Mouse (Mus musculus) midbrain, embryonic 14.5 days (tissue): ENCODE data around the gene Oxct1. TPM values are rescaled to one million over a fixed set of nuclear protein-coding genes. Genes with fewer than 3 reads are reported as not detected.

Experiments
- ATAC-seq: fragments of 200-750 bp; cut with Nextera tagmentation; 2 replicates; pipeline ENCODE4 v1.8.0; 2017; ENCODE audit warnings: moderate number of reproducible peaks, moderate library complexity; ENCODE audit not compliant: low FRiP score, low TSS enrichment
- DNase-seq: peaks from one replicate; pipeline ENCODE4 v3.0.0-alpha.2; 2015
- H3K27ac ChIP-seq: fragments of 300-500 bp; sonication (generic); replicated peaks from 2 replicates; pipeline ENCODE4 v1.5.1; 2014; ENCODE audit warnings: mild to moderate bottlenecking, low read depth, low read length, moderate library complexity
- H3K27me3 ChIP-seq: fragments of 300-500 bp; sonication (generic); 2 replicates; pipeline ENCODE4 v1.6.1; 2014; ENCODE audit warnings: low read length, control low read depth, mixed read lengths; ENCODE audit not compliant: control insufficient read depth, insufficient read depth
- H3K36me3 ChIP-seq: fragments of 300-500 bp; sonication (generic); 2 replicates; pipeline ENCODE4 v1.6.1; 2014; ENCODE audit warnings: low read length, control low read depth; ENCODE audit not compliant: control insufficient read depth, insufficient read depth
- H3K4me1 ChIP-seq: fragments of 300-500 bp; sonication (generic); 2 replicates; pipeline ENCODE4 v1.6.1; 2014; ENCODE audit warnings: mild to moderate bottlenecking, antibody characterized with exemption, low read length, control low read depth; ENCODE audit not compliant: control insufficient read depth, insufficient read depth
- H3K4me2 ChIP-seq: fragments of 300-500 bp; sonication (generic); 2 replicates; pipeline ENCODE4 v1.6.1; 2014; ENCODE audit warnings: mild to moderate bottlenecking, low read length, moderate library complexity
- H3K4me3 ChIP-seq: fragments of 300-500 bp; sonication (generic); replicated peaks from 2 replicates; pipeline ENCODE4 v1.5.1; 2014; ENCODE audit warnings: low read depth, low read length
- H3K9ac ChIP-seq: fragments of 300-500 bp; sonication (generic); replicated peaks from 2 replicates; pipeline ENCODE4 v1.6.1; 2014; ENCODE audit warnings: mild to moderate bottlenecking, low read length, moderate library complexity
- H3K9me3 ChIP-seq: fragments of 300-500 bp; sonication (generic); 2 replicates; pipeline ENCODE4 v1.6.1; 2016; ENCODE audit warnings: low read length, control low read depth, mixed read lengths; ENCODE audit not compliant: control insufficient read depth
- WGBS: fragments of 180-500 bp; shearing (Covaris S2); extraction: QIAGEN DNeasy Blood & Tissue Kit; methylation state at CpG from one replicate; pipeline ENCODE4 v1.1.7; 2014; 5-methylcytosine and 5-hydroxymethylcytosine counted together
- polyA plus RNA-seq: library from polyadenylated mRNA; unstranded; fragments of >200 nt; fragmentation: Nextera tagmentation; extraction: Ambion mirVana; gene quantifications from 2 replicates; pipeline ENCODE4 v1.2.1, GENCODE M21; 2014

The Oxct1 gene
- polyA plus RNA-seq, 1 experiment from 2014 or later: 293 TPM

DNA sequence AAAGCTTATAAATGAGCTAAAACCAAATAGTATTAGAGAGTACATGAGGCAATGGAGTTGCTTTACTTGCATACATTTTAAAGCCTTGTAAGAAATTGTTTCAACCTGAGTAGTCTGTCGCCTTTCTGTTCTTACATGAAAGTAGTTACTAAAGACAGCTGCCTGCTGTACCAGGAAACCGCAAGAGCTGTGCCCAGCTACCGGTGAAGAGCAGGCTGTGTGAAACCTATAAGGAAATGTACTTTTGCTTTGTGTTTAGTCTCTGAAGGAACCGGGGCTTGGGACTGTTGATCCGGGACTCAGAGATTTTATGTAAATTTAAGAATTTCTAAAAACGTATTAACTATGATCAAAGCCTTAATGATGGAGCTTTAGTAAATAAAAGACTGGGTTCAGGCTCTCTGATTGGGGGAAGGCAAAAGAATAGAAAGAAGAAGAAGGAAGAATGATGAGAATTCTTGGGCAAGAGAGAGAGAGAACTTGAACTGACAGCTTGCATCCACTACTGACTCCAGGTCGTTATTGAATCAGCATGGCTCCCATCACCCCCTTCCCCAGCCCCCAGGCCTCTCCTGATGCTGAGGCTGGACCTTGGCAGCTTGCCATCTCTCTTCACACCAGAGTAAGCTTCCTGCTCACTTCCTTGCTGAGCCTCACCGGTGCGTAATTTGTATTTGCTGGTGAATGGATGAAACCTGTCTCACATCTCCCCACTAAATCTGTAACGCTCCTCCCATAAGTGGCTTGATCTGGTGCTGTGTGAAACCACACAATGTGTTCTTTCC lies 59.6 kb downstream of the Oxct1 start:
- H3K9me3 ChIP-seq: no peaks in the 10 kb centered on the region
- no peaks in the 10 kb centered on the region for H3K27me3 ChIP-seq
- H3K9ac ChIP-seq: no peak overlapping the region
- no peak overlapping the region for H3K27ac ChIP-seq
- H3K4me2 ChIP-seq: no peak overlapping the region
- H3K4me1 ChIP-seq: no peaks in the 10 kb centered on the region
- no peaks in the 10 kb centered on the region for H3K36me3 ChIP-seq
- DNase-seq (peak; percentile 8), ATAC-seq (no peak)
- no peak overlapping the region for H3K4me3 ChIP-seq
- 71% methylated on average over 10 of the region's 10 CpGs for WGBS

DNA sequence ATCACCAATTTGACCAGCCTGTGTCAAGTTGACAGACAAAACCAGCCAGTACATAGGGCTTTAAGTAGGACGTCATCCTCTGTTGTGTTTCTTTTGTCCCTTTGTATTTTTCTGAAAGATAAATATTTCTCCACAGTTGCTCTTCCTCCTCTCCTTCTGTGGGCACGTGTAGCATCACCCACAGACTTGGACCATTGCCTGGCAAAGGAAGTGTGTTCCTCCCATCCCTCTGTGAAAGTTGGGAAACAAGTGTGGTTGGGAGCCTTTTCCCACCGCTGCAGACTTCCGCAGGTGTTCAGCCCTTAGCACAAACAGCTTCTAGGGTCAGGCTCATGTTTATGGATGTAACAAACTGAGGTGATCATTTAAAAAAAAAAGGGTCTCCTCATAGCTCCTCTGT lies 61.3 kb downstream of the Oxct1 start:
- H3K4me2 ChIP-seq: no peak overlapping the region
- 75% methylated on average over 4 of the region's 4 CpGs for WGBS
- ATAC-seq (no peak), DNase-seq (no peak)
- no peak overlapping the region for H3K4me3 ChIP-seq
- no peak overlapping the region for H3K27ac ChIP-seq
- H3K36me3 ChIP-seq: 0 out of 2 replicates have a peak, but pooled peaks cover 4% of the 10 kb centered on the region
- no peak overlapping the region for H3K9ac ChIP-seq
- H3K27me3 ChIP-seq: no peaks in the 10 kb centered on the region
- H3K4me1 ChIP-seq: no peaks in the 10 kb centered on the region
- no peaks in the 10 kb centered on the region for H3K9me3 ChIP-seq

- no peak overlapping the region for H3K4me2 ChIP-seq
- no peaks in the 10 kb centered on the region for H3K27me3 ChIP-seq
- ATAC-seq (peak; percentile 43; the same call in 1 of the 2 replicates), DNase-seq (peak; percentile 12)
- H3K4me1 ChIP-seq: no peaks in the 10 kb centered on the region
- 38% methylated on average over 7 of the region's 7 CpGs for WGBS
- H3K27ac ChIP-seq: no peak overlapping the region
- peaks cover 8% of the 10 kb centered on the region; the same call in 1 of the 2 replicates for H3K36me3 ChIP-seq
- no peaks in the 10 kb centered on the region for H3K9me3 ChIP-seq
- no peak overlapping the region for H3K9ac ChIP-seq
- no peak overlapping the region for H3K4me3 ChIP-seq
Measured at GRCm38 (mm10) chr15:4087914-4088313, 61.7 kb downstream of the Oxct1 start.

- Histone ChIP-seq H3K27ac (no peak overlapping the region), H3K36me3 (peaks cover 13% of the 10 kb centered on the region; the same call in 1 of the 2 replicates), H3K4me3 (no peak overlapping the region), H3K27me3 (no peaks in the 10 kb centered on the region), H3K4me1 (no peaks in the 10 kb centered on the region), H3K4me2 (no peak overlapping the region), H3K9me3 (no peaks in the 10 kb centered on the region), H3K9ac (no peak overlapping the region)
- DNase-seq (no peak), ATAC-seq (no peak)
- WGBS: 75% methylated on average over 3 of the region's 3 CpGs
Measured at GRCm38 (mm10) chr15:4090601-4091000, 64.4 kb downstream of the Oxct1 start.

DNA sequence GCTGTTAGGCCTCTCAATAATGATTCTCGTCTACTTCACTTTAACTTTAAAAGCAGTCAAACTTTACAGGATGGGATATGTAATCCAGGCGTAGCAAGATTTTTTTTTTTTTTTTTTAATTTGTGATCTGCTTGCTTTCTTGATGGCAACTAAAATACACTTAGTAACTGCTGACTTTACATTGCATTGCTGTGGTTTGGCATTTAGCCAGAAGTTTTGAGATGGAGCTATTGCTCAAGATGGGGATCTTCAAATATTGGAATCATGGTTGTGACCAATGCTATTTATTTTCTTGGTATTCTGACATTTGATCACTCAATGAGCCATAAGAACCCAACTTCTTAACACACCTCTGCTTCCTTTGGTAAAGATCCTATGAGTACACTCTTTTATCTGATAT lies 66.4 kb downstream of the Oxct1 start:
- Histone ChIP-seq H3K27me3 (no peaks in the 10 kb centered on the region), H3K36me3 (peaks cover 13% of the 10 kb centered on the region; the same call in 1 of the 2 replicates), H3K4me1 (no peaks in the 10 kb centered on the region), H3K4me2 (no peak overlapping the region), H3K4me3 (no peak overlapping the region), H3K9me3 (no peaks in the 10 kb centered on the region), H3K9ac (no peak overlapping the region), H3K27ac (no peak overlapping the region)
- DNase-seq (no peak), ATAC-seq (no peak)
- 94% methylated on average over 2 of the region's 2 CpGs for WGBS

DNA sequence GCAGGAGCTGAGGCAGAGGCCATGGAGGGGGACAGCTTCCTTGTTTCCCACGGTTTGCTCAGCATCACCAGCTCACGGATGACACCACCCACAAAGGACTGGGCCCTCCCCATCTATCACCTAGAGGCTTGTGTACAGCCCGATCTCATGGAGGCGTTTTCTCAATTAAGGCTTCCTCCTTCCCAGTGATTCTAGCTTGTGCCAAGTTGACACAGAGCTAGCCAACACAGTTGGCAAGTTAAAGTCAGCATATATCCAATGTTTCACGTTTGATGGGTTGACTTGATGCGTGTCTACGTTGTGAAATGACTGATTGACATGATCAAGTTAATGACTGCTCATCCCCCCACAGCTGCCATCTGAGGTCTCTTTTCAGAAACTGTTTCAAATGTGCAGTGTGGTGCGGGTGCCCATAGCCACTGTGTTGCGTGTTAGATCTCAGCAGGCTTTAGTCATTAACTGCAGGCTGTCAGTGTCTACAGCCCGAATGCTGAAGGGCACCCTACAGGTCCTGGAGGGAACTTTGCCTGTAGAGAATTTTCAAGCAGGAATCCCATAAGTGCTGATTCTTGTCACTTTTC lies 74.2 kb downstream of the Oxct1 start:
- WGBS: 94% methylated on average over 10 of the region's 10 CpGs
- Histone ChIP-seq H3K27ac (no peak overlapping the region), H3K9me3 (no peaks in the 10 kb centered on the region), H3K4me2 (no peak overlapping the region), H3K36me3 (peaks cover 39% of the 10 kb centered on the region), H3K9ac (no peak overlapping the region), H3K4me1 (no peaks in the 10 kb centered on the region), H3K4me3 (no peak overlapping the region), H3K27me3 (no peaks in the 10 kb centered on the region)
- no peak for DNase-seq
- no peak for ATAC-seq

- ATAC-seq (no peak), DNase-seq (no peak)
- Histone ChIP-seq H3K4me2 (no peak overlapping the region), H3K27ac (no peak overlapping the region), H3K36me3 (peaks cover 39% of the 10 kb centered on the region), H3K27me3 (no peaks in the 10 kb centered on the region), H3K9ac (no peak overlapping the region), H3K4me3 (no peak overlapping the region), H3K9me3 (no peaks in the 10 kb centered on the region), H3K4me1 (no peaks in the 10 kb centered on the region)
- 93% methylated on average over 10 of the region's 10 CpGs for WGBS
Measured at GRCm38 (mm10) chr15:4101025-4101424, 74.8 kb downstream of the Oxct1 start.

GRCm38 (mm10) chr15:4104319-4104718 lies 78.1 kb downstream of the Oxct1 start:
- Histone ChIP-seq H3K36me3 (peaks cover 29% of the 10 kb centered on the region), H3K4me1 (no peaks in the 10 kb centered on the region), H3K9ac (no peak overlapping the region), H3K27me3 (no peaks in the 10 kb centered on the region), H3K9me3 (no peaks in the 10 kb centered on the region), H3K4me2 (no peak overlapping the region), H3K4me3 (no peak overlapping the region), H3K27ac (no peak overlapping the region)
- no peak for ATAC-seq
- 94% methylated on average over 12 of the region's 12 CpGs for WGBS
- no peak for DNase-seq

GRCm38 (mm10) chr15:4105498-4105897 lies 79.3 kb downstream of the Oxct1 start:
- peaks cover 23% of the 10 kb centered on the region for H3K36me3 ChIP-seq
- DNase-seq (peak; percentile 2), ATAC-seq (no peak)
- H3K4me3 ChIP-seq: no peak overlapping the region
- no peak overlapping the region for H3K27ac ChIP-seq
- H3K4me2 ChIP-seq: no peak overlapping the region
- no peaks in the 10 kb centered on the region for H3K4me1 ChIP-seq
- H3K9me3 ChIP-seq: no peaks in the 10 kb centered on the region
- no peaks in the 10 kb centered on the region for H3K27me3 ChIP-seq
- H3K9ac ChIP-seq: no peak overlapping the region
- WGBS: 72% methylated on average over 4 of the region's 4 CpGs
